Mouse (Mus musculus) intestine, embryonic 16.5 days (tissue): Measurements from ENCODE around the gene Lrrc73. TPM values are rescaled to one million over a fixed set of nuclear protein-coding genes. Genes with fewer than 3 reads are reported as not detected.

Source experiments
- ATAC-seq: fragments of 200-750 bp; cut with Nextera tagmentation; 2 replicates; pipeline ENCODE4 v1.8.0; 2017; ENCODE audit warnings: moderate TSS enrichment, moderate library complexity
- H3K27ac ChIP-seq: fragments of 300-500 bp; sonication (generic); 2 replicates; pipeline ENCODE4 v1.5.1; 2014; ENCODE audit warnings: mild to moderate bottlenecking, low read length
- H3K27me3 ChIP-seq: fragments of 300-500 bp; sonication (generic); replicated peaks from 2 replicates; pipeline ENCODE4 v1.6.1; 2014; ENCODE audit warnings: low read length, control low read depth, mixed read lengths; ENCODE audit not compliant: control insufficient read depth, insufficient read depth
- H3K36me3 ChIP-seq: fragments of 300-500 bp; sonication (generic); 2 replicates; pipeline ENCODE4 v1.6.1; 2014; ENCODE audit warnings: low read length, control low read depth; ENCODE audit not compliant: control insufficient read depth, insufficient read depth
- H3K4me1 ChIP-seq: fragments of 300-500 bp; sonication (generic); 2 replicates; pipeline ENCODE4 v1.6.1; 2014; ENCODE audit warnings: low read length, control low read depth, mixed read lengths; ENCODE audit not compliant: control insufficient read depth, insufficient read depth
- H3K4me2 ChIP-seq: fragments of 300-500 bp; sonication (generic); 2 replicates; pipeline ENCODE4 v1.6.1; 2014; ENCODE audit warnings: low read depth, low read length, control low read depth
- H3K4me3 ChIP-seq: fragments of 300-500 bp; sonication (generic); 2 replicates; pipeline ENCODE4 v1.5.1; 2014; ENCODE audit warnings: mild to moderate bottlenecking, low read length
- H3K9ac ChIP-seq: fragments of 300-500 bp; sonication (generic); 2 replicates; pipeline ENCODE4 v1.6.1; 2014; ENCODE audit warnings: low read depth, low read length
- H3K9me3 ChIP-seq: fragments of 300-500 bp; sonication (generic); 2 replicates; pipeline ENCODE4 v1.6.1; 2016; ENCODE audit warnings: low read length, control low read depth; ENCODE audit not compliant: control insufficient read depth
- WGBS: fragments of 180-500 bp; shearing (Covaris S2); extraction: QIAGEN DNeasy Blood & Tissue Kit; methylation state at CpG from one replicate; pipeline ENCODE4 v1.1.7; 2014; 5-methylcytosine and 5-hydroxymethylcytosine counted together
- polyA plus RNA-seq: library from polyadenylated mRNA; unstranded; fragments of >200 nt; fragmentation: Nextera tagmentation; extraction: Ambion mirVana; gene quantifications from 2 replicates; pipeline ENCODE4 v1.2.1, GENCODE M21; 2015

Gene Lrrc73
- polyA plus RNA-seq, 1 experiment from 2014 or later: 0.75 TPM

DNA sequence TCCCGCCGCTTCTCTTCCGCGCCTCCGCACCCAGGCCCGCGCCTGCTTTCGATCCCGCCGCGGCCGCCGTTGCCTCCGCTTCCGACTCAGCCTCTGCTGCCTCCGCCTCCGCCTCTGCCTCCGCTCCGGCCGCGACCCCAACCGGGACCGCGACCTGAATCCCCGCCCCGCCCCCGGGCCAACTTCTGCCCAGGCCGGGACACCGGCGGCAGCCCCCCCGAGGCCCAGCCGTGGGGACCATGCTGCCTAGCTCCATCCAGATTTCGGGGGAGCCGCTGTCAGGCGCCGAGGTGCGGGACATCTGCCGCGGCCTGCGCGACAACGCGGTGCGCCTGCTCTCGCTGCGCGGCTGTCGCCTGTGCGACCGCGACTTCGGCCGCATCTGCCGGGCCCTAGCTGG lies 775 bp downstream of the Lrrc73 start:
- peak overlapping the region; percentile 100 for H3K4me2 ChIP-seq
- peaks cover 30% of the 10 kb centered on the region; the same call in 1 of the 2 replicates for H3K36me3 ChIP-seq
- peak; percentile 24 for ATAC-seq
- H3K9ac ChIP-seq: peak overlapping the region; percentile 66
- peak overlapping the region; percentile 71 for H3K4me3 ChIP-seq
- WGBS: under 1% methylated on average over 52 of the region's 54 CpGs
- peaks cover 17% of the 10 kb centered on the region for H3K4me1 ChIP-seq
- H3K9me3 ChIP-seq: no peaks in the 10 kb centered on the region
- H3K27me3 ChIP-seq: peaks cover 16% of the 10 kb centered on the region
- no peak overlapping the region for H3K27ac ChIP-seq

GRCm38 (mm10) chr17:46255147-46255546 lies 1.8 kb downstream of the Lrrc73 start:
- peaks cover 14% of the 10 kb centered on the region for H3K4me1 ChIP-seq
- ATAC-seq: no peak
- H3K36me3 ChIP-seq: peaks cover 36% of the 10 kb centered on the region; the same call in 1 of the 2 replicates
- no peak overlapping the region for H3K9ac ChIP-seq
- H3K4me2 ChIP-seq: no peak overlapping the region
- peaks cover 16% of the 10 kb centered on the region for H3K27me3 ChIP-seq
- H3K4me3 ChIP-seq: no peak overlapping the region
- 32% methylated on average over 6 of the region's 6 CpGs for WGBS
- H3K27ac ChIP-seq: no peak overlapping the region
- H3K9me3 ChIP-seq: no peaks in the 10 kb centered on the region

- H3K27ac ChIP-seq: no peak overlapping the region
These were observed 5.1 kb downstream of the Lrrc73 start for GRCm38 (mm10) chr17:46258279-46259053.

DNA sequence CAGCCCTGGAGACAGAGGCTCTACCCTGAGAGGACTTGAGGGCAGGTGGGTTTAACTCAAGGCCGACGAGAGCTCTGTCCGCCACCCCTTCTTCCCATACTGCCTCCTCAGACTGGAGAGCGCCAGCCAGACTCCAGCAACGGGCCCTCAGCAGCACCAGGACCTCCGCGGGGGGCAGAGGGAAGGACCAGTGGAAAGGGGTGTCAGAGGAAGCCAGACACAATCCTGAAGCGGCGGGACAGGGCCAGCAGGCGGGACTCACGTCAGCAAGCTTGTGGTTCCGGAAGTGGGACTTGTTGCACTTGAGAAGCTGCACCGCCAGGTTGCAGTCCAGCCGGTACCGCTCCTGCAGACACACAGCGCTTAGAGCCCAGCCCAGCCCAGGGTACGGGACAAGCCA lies 6.3 kb downstream of the Lrrc73 start:
- Histone ChIP-seq H3K27me3 (peaks cover 8% of the 10 kb centered on the region), H3K27ac (no peak overlapping the region), H3K9me3 (no peaks in the 10 kb centered on the region), H3K4me1 (0 out of 2 replicates have a peak, but pooled peaks cover under 1% of the 10 kb centered on the region), H3K36me3 (peaks cover 34% of the 10 kb centered on the region), H3K4me2 (no peak overlapping the region), H3K9ac (no peak overlapping the region), H3K4me3 (no peak overlapping the region)
- WGBS: 89% methylated on average over 17 of the region's 17 CpGs
- no peak for ATAC-seq

More at GRCm38 (mm10) chr17:46258279-46259053, 5.1 kb downstream of the Lrrc73 start:
- Histone ChIP-seq H3K27me3 (peaks cover 16% of the 10 kb centered on the region), H3K4me2 (no peak overlapping the region), H3K9me3 (no peaks in the 10 kb centered on the region), H3K9ac (no peak overlapping the region), H3K4me1 (peaks cover 9% of the 10 kb centered on the region), H3K4me3 (no peak overlapping the region), H3K36me3 (peaks cover 28% of the 10 kb centered on the region)
- WGBS: 82% methylated on average over 30 of the region's 30 CpGs
- no peak for ATAC-seq

- no peak for ATAC-seq
- H3K36me3 ChIP-seq: peaks cover 32% of the 10 kb centered on the region
- no peak overlapping the region for H3K4me2 ChIP-seq
- H3K27ac ChIP-seq: no peak overlapping the region
- WGBS: 89% methylated on average over 5 of the region's 5 CpGs
- peaks cover 16% of the 10 kb centered on the region for H3K4me1 ChIP-seq
- H3K9me3 ChIP-seq: no peaks in the 10 kb centered on the region
- H3K27me3 ChIP-seq: no peaks in the 10 kb centered on the region
- no peak overlapping the region for H3K4me3 ChIP-seq
- H3K9ac ChIP-seq: no peak overlapping the region
These were observed 8.9 kb downstream of the Lrrc73 start for GRCm38 (mm10) chr17:46262201-46262694.

- WGBS: 81% methylated on average over 12 of the region's 12 CpGs
- Histone ChIP-seq H3K36me3 (peaks cover 26% of the 10 kb centered on the region), H3K27me3 (no peaks in the 10 kb centered on the region), H3K4me3 (no peak overlapping the region), H3K9me3 (no peaks in the 10 kb centered on the region), H3K4me1 (peaks cover 36% of the 10 kb centered on the region), H3K27ac (no peak overlapping the region), H3K4me2 (no peak overlapping the region), H3K9ac (no peak overlapping the region)
- no peak for ATAC-seq
These were observed 12.2 kb downstream of the Lrrc73 start for GRCm38 (mm10) chr17:46265502-46265901.

- H3K4me2 ChIP-seq: no peak overlapping the region
- WGBS: 20% methylated on average over 14 of the region's 14 CpGs
- peak; percentile 22 for ATAC-seq
- H3K4me3 ChIP-seq: no peak overlapping the region
- H3K36me3 ChIP-seq: peaks cover 26% of the 10 kb centered on the region
- no peaks in the 10 kb centered on the region for H3K27me3 ChIP-seq
- H3K27ac ChIP-seq: no peak overlapping the region
- H3K4me1 ChIP-seq: peaks cover 41% of the 10 kb centered on the region
- no peaks in the 10 kb centered on the region for H3K9me3 ChIP-seq
- 0 out of 2 replicates have a peak overlapping the region, but pooled peaks have one; percentile 16 for H3K9ac ChIP-seq
These were observed 12.7 kb downstream of the Lrrc73 start for GRCm38 (mm10) chr17:46265918-46266618.

GRCm38 (mm10) chr17:46266986-46267385 lies 13.7 kb downstream of the Lrrc73 start:
- H3K9me3 ChIP-seq: no peaks in the 10 kb centered on the region
- H3K27me3 ChIP-seq: no peaks in the 10 kb centered on the region
- H3K4me1 ChIP-seq: peaks cover 42% of the 10 kb centered on the region
- no peak overlapping the region for H3K4me3 ChIP-seq
- peaks cover 22% of the 10 kb centered on the region for H3K36me3 ChIP-seq
- H3K4me2 ChIP-seq: no peak overlapping the region
- H3K27ac ChIP-seq: no peak overlapping the region
- ATAC-seq: 0 out of 2 replicates have a peak, but pooled peaks have one; percentile 0
- 58% methylated on average over 6 of the region's 6 CpGs for WGBS
- H3K9ac ChIP-seq: no peak overlapping the region

- Histone ChIP-seq H3K4me2 (no peak overlapping the region), H3K9ac (0 out of 2 replicates have a peak overlapping the region, but pooled peaks have one; percentile 8)
- peak; percentile 21 for ATAC-seq
These were observed 14.2 kb downstream of the Lrrc73 start for GRCm38 (mm10) chr17:46267511-46267910.

More at GRCm38 (mm10) chr17:46267511-46267910, 14.2 kb downstream of the Lrrc73 start:
- Histone ChIP-seq H3K36me3 (peaks cover 19% of the 10 kb centered on the region), H3K4me3 (no peak overlapping the region), H3K9me3 (no peaks in the 10 kb centered on the region), H3K4me1 (peaks cover 42% of the 10 kb centered on the region), H3K27ac (peak overlapping the region; percentile 53), H3K27me3 (no peaks in the 10 kb centered on the region)
- WGBS: 71% methylated on average over 7 of the region's 7 CpGs
